Mouse (Mus musculus) c-Kit-positive CD71-negative TER-119-negative erythroid progenitor cells, embryonic 14.5 days (primary cell): ENCODE data around the gene Tldc2.

Experiments
- DNase-seq: peaks from one replicate; pipeline ENCODE4 v3.0.0-alpha.2; 2013; ENCODE audit warnings: low read depth

Tldc2 gene

DNA sequence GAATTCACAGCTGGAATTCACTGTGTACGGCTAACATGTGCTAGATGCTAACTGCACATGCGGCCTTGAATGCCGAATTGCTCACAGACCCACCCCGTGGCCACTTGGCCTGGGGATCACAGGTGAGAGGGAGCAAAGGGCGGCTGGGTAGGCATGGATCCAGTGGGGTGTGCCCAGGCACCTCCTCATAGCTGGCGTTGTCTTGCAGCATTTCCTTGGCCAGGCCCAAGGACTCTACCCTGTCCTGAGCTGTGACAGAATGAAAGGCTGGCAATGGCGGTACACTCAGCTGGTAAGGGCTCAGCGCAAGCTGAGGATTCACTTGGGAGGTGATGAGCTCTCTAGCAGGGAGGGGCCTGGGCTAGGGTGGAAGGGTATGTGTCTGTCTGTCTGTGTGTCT is at the start of gene Tldc2:
Tldc2 (plus strand) TSS at position 260 of the 400 bp plus-strand sequence.
- no peak for DNase-seq

DNA sequence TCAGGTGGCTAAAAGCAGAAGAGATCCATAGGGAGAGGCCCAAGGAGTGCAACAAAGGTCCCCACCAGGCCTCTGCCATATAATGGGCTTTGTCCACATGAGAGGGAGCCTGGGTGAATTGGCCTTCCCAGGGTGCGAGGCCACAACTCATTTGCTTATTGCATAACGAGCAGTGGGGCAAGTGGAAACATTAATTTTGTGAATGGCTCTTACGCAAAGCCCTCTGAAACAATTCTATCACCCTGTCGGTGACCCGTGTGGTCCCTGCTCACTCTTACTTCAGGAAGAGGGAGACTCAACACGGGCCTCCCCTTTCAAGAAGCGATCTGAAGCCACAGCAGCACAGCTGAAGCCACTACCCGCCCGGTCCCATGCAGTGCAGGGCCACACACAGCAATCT is 49.6 kb upstream of the Tldc2 start:
- no peak for DNase-seq

DNA sequence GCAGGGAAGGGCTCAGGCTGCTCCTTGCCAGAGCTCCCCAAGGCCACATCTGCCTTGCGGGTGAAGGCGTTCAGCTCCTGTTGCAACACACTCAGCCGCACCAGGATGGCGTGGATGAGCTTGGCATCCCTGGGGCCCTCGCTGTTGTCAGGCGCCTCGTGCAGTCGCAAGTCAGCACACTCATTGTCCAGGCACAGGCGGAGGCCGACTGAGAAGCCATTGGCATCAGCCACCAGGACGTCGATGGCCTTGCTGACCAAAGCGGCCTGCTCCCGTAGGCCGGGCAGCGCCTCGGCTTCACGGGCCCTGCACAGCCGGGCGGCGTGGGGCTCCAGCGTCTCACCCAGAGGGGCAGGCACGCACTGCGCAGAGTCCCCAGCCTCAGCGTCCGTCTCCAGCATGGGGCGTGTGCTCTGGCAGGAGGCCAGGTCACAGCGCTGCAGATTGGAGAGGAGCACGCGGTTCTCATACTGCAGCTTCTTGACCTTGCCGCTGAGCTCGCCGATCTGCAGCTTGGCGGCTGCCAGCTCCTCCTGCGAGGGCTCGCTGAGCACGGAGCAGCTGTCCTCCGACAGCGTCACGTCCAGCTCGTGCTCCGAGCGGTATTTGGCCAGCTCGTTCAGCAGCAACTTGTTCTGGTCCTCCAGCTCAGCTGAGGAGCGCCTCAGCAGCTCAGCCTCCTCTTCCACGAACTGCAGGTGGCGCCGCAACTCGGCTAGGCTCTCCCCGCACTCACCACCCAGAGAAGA is 46.8 kb upstream of the Tldc2 start:
- DNase-seq = no peak

DNA sequence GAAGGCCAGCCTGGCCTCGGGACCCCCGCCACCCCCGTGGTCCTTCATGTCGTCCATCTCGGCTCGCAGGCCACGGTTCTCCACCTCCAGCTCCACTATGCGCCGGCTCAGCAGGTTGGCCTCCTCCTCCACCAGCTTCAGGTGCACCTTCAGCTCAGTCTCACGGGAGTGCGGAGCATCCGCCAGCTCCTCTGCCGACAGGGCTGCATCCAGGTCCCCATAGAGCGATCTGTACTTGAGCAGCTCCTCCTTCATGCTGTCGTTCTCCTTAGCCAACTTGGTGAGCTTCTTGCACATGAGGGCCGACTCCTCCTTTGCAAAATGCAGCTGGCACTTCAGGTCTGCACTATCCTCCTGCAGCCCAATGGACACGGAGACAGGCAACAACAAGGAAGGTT is 46.2 kb upstream of the Tldc2 start:
- DNase-seq = no peak

DNA sequence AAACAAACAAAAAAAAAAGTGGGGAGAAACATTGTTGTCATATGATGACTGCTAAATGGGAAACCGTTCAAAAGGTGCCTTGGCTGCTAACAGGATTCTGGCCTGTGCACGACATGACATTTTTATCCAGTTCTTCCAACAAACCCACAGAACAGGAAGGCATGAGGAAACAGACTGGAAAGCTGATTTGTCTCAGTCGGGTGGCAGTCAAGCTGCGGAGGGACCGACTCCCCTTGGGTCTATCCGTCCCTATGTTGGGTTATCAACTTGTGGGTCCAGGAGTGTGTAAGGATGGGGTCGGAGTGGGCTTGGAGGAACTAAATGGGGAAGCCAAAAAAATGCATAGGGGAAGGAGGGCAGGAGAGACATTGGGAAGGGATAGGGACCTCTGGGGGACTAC is 45.4 kb upstream of the Tldc2 start:
- DNase-seq = no peak

DNA sequence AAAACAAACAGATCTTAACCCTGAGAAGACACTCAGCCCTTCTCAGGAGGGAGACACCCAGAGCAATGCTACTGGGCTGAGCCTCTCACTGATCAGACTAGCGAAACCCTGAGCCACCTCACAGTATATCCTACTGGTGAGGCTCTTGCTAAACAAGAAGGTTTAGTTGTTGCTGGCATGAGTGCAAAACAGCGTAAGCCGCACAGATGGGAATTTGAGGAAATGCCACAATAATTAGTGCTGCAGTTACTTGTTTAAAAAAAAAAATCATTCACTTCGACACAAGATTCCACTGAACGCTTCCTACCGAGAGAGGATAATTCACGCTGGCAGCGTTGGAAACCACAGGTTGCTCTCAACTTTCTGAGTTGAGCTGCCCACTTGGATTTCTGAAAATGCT is 43.3 kb upstream of the Tldc2 start:
- DNase-seq = no peak

DNA sequence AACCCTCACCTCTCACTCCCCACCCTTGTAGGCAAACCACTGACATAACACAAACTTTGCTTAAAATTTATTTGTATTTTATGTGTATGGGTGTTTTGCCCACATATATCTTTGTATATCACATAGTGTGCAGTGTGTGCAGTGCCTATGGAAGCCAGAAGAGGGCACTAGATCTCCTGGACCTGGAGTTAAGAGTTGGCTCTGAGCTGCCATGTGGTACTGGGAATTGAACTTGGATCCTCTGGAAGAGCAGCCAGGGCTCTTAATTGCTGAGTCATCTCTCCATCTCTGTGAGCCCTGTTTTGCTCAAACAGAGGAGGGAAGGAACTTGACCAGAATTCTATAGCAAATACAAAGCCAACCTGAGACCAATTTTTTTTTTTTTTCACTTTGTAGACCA is 42.9 kb upstream of the Tldc2 start:
- no peak for DNase-seq

DNA sequence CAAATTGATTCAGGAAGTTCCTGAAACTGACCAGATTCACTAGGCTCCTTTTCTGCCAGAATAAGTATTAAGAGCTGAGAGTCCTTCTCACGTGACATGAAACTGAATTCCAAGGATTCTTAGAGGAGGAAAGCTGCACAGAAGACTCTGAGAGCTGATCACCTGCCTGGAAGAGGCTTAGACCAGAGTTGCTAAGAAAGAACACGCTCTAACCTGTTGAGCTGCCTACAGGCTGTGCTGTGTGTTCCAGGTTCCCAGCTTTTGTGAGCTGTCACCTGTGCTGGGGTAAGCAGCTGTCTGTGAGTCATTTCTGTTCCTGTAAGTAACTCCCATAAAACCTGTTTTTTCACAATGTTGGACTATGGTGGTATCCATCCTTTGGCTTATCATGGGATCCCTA is 40.9 kb upstream of the Tldc2 start:
- no peak for DNase-seq

DNA sequence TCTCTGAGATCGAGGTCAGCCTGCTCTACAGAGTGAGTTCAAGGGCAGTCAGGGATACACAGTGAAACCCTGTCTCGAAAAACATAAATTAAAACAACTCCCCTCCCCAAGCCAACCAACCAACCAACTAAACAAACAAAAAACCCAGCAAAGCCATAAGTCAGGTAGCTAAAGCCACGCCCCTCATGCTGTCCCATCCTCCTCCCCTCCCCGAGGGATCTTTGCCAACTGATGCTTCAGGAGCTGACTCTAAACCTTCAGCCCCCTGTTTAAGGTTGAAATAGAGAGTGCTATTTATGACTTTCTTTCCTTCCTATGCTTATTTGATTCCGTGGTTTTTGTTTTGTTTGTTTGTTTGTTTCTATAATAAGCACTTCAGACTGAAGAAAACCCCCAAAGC is 39.9 kb upstream of the Tldc2 start:
- DNase-seq = no peak

DNA sequence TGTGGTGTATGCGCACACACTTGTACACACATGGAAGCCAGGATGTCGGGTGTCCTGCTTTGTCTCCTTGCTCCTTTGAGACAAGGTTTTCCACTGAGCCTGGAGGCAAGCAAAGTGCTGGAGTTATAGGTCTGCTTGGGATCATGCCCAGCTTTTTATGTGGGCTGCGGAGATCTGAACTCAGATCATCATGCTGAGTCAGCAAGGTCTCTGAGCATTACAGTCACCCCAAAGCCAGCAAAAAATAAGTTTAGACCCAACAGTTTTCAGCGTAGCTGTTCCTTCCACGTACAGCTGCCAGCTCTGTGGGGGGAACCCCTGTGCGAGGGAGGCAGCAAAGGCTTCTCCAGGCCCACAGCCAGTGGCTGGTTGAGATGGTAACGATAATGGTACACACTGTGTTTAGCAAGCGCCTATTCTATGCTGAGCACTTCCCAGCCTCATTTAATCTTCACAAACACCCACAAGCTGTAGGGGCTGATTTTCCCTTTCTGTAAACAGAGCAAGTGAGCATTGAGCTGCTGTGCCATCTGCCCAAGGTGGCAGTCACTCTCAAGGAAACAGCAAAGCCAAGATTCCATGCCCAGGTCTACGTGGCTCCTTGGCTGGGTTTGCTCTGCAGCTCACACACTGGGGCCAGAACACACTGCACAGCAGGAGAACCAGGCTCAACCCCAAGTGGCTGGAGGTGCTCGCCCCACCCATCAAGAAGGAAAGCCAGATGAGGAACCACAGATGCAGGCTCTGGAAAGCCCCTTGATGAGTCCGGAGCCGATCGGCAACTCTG is 38.3 kb upstream of the Tldc2 start:
- DNase-seq = no peak

DNA sequence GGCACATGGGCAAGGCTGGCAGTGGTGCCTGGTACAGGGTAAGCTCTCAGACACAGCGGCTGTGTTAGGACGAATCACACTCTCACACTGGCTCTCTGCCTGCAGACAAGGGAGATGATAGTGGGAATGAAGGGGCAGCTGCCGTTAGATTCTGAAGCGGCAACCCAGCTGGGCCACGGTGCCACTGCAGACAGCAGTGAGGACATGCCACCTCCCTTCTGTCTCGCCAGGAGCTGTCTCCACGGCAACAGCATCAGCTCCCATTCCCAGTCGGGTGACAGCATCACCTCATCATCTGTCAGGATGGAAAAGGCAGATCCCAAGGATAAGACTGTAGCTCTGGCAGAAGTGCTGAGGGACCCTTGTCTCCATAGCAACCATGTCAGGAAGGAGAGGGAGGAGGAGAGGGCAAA is 37.0 kb upstream of the Tldc2 start:
- no peak for DNase-seq

DNA sequence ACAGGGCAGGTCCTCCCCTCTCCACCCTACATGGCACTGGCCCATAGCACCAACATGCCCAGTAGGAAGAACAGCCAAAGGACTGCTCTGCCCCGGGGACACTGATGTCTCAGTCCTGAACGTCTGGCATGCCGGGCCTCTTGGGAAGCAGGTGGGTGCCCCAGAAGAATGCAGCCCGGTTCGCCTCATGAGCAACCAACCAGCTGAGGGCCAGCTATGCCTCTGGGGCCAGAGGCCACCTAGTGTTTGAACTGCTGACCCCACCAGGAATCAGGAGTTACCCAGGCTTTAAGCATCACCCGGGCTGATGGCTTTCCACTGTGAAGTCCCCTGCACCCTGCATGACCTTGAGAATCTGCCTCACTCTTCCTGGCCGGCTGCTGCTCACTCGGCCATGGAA is 34.4 kb upstream of the Tldc2 start:
- DNase-seq = no peak

DNA sequence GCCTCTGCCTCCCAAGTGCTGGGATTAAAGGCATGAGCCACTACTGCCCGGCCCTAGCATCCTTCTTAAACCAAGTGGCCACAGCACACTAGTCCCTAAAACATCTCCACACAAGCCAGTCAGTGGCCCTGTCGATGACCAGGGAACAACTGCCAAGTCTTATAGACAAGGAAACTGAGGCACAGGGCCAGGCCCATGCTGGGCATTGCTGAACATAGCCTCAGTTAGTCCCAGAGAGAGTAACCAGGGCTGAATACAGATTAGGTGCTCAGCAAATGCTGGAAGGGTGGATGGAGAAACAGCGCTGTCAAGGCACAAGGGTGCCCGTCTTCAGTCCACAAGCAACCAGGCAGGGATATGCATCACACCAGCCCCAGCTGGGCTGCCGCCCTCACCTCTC is 33.7 kb upstream of the Tldc2 start:
- no peak for DNase-seq

DNA sequence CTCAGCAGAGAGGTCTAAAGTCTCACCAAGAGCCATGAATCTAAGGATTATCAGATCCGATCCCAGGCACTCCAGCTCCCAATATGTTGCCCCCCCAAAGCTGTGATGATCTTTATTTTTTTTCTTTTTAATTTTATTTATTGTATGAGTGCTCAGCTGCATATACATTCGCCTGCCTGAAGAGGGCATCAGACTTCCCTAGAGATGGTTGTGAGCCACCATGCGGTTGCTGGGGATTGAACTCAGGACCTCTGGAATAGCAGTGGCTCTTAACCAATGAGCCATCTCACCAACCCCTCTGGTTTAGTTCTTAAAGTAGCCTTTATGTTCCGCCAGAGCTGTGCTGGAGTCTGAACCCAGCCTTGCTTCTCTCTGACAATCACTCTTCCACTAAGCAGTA is 33.1 kb upstream of the Tldc2 start:
- DNase-seq = no peak

DNA sequence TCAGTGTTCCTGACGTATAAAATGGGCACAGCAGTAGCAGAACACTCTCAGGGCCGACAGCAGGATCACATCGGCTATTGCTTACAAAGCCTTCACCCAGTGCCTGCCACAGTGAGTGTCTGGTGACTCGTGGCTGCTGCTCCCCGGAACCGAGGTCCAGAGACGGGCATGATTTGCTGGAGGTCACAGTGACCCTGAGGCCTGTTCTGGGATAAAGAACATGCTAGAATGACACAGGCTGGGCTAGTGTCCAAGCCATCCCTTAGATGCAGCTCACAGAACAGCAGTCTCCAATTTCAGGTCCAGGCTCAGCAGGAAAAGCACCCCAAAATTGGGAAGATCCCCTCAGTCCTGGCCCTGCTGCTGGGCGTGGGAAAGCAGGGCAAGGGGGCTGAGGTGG is 32.6 kb upstream of the Tldc2 start:
- DNase-seq = no peak

DNA sequence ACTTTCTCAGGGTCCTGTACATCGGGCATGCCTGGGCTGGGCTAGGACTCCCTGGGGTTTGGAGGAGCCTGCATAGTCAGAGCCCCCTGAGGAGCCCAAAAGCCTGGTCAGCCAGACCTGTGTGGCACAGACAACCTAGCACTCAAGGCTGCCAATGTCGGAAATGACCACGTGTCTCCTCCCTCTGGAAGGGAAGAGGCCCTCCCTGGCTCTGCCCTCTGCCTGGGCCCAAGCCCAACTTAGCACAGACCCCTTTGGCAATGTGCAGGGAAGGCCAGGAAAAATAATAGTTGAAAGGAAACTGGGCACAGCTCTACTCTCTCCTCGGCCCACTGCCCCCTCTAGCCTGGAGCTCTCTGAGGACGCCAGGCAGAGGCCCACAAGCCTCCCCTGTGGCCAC is 32.0 kb upstream of the Tldc2 start:
- DNase-seq = no peak

DNA sequence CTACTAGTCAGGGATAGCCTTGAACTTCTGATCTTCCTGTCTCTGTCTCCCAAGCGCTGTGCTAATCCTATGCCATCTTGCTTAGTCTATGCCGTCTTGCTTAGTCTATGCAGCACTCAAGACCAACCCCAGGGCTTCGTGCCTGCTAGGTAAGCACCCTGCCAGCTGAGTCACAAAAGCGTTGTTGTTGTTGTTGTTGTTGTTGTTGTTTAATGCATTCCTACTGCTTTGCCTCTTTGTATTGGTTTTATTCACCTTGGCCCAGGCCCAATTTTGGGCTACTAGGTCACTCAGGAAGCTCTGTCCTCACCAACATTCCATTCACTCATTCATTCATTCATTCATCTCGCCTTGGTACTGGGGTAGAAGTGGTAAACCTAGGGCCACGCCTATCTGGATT is 31.1 kb upstream of the Tldc2 start:
- no peak for DNase-seq

DNA sequence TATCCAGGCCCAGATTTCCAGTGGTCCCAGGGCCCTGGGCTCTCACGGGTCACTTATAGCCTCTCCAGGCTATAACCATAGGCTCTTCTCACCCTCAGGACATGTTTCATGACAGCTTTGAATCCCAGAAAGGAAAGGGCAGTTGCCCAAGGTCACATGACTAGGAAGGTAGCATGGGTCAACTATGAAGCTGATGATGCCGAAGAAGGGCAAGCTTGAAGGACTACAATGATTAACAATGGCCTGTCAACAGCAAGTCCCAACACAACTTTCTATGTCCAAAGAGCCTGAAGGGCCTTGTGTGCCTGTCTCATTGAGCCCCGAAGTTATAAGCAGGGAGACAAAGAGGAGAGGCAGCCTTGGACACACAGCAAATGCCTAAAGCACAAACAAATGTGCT is 29.7 kb upstream of the Tldc2 start:
- DNase-seq = no peak

DNA sequence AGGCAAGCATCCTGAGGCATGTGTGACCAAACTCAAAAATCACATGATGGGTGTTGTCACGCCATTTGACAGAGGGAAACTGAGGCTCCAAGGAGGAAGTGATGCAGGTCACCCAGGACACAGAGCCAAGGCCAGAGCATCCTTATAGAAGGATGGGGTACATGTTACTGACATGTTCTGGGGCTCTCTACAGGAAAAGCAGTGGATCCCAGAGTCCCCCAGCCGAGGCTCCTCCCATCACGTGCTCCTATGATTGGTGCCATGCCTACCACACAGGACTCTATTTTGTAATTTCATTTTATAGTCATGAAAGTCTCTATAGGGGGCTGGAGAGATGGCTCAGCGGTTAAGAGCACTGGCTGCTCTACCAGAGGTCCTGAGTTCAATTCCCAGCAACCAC is 29.1 kb upstream of the Tldc2 start:
- no peak for DNase-seq

DNA sequence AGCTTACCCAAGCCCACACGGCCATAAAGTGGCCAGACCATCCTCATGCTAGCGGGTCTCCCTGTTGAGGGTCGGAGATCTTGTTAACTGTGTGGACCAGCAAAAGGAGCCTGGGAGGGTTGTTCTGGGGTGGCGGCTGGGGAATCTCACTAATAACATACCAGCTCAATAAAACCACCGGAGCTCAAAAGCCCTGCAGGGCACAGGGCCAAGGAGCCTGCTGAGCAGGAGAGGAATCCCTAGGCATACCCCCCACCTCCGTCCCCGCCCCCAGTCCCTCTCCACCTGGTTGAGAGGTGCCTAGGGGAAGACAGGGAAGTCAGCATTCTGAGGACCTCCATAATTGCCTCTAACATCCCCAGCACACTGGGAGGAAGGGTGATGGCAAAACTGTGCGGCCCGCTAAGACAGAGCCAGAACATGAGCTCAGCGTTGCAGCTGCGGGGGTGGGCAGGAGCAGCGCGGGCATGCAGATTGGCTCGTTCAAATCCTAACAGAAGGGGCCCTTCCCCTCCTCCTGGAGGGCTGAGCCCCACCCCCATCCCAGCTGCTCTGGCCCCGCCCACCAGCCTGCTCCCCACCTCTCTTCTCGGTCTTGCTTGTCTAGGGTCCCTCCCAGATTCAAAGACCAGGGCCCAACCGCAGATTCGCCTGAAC is 28.4 kb upstream of the Tldc2 start:
- DNase-seq = no peak

DNA sequence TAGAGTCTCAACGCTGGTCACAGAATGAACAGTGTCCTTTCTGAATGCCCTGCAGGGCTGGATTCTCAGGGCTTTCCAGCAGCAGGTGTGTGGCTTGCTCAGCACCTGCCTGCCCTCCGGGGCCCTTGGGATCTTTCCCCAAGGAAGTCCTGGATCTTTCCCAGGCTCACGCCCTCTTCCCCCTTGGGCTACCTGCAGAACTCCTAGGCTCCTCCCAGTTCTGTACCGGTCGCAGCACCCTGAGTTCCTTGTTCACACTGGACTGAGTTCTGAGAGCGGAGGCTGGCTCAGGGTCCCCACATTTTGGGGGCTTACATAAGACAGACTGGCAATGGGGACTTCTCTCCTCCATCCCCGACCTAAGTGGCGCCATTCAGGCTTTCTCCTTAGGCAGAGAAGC is 27.7 kb upstream of the Tldc2 start:
- DNase-seq = no peak

DNA sequence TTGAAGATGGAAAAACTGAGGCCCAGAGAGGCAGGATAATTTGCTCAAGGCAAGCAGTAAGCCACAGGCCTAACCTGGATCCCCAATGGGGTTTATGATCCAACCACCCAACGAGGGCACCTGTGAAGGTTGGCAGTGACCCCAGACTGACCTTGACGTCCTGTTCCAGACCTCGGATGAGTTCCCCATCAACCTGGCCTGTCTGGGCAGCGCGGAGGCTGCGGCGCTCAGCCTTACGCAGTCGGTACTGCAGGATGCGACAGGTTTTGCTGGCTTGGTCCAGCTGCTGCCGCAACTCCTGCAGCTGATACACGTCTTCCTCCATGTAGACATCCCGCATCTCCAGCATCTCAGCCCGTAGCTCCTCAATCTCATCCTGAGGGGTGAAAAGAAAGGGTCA is 26.8 kb upstream of the Tldc2 start:
- DNase-seq = no peak

DNA sequence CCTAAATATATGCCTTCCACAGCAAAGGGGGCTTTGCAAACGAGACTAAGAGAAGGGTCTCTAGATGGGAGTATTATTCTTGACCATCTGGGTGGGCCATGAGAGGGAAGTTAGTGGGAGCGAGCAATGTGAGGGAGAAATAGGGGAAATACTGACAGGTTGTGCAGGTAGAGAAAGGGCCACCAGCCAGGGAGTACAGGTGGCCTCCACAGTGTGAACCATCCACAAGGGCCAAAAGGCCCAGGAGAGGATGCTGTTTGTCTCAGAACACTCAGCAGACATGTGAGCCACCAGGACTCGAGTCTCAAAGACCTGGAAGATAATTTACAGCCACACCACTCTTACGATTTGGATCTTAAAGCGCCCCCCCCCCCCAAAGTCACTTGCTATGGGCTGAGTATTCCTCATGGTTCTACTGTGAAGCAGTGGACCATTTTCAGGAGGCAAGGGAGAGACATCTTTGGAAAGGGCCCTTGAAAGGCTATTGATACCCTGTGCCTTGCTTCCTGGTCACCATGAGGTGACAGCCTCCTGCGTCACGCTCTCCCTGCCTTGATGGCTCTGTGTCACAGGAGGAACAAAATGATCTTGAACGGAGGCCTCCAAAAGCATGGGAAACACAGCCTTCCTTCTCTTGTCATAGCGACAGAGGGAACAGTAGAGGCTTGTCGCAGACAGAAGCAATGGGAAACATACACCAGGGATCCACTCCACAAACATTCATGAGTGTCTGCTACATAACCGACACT is 26.1 kb upstream of the Tldc2 start:
- no peak for DNase-seq
